9 mouse cellular contexts compared by ENCODE assay signal in genomic region chr16:92415702-92416118, GRCm38 (mm10). TPM values are rescaled to one million over a fixed set of nuclear protein-coding genes. Genes with fewer than 3 reads are reported as not detected.
DNase-seq lines count a peak whose midpoint lies in the region; ATAC-seq lines count a peak whose summit lies in the region.
"Had no signal": no experiment of that assay in that cellular context is flagged by ENCODE, and none has a peak within 500 bp of the region (broad histone marks: within the 10 kb centered on the region; RNA-seq: fewer than 3 reads in every experiment).

No protein-coding gene starts in this region.

- no peaks in the 10 kb centered on the region for H3K36me3 ChIP-seq in kidney, embryonic 14.5 days (ENCODE audit: control insufficient read depth, insufficient read depth, low read length)
- H3K36me3 ChIP-seq in heart, embryonic 11.5 days (ENCODE audit: control insufficient read depth, insufficient read depth, low read length), result no peaks in the 10 kb centered on the region
- H3K36me3 ChIP-seq in forebrain, embryonic 14.5 days (ENCODE audit: control insufficient read depth, insufficient read depth, low read length), result no peaks in the 10 kb centered on the region

- H3K27ac ChIP-seq in kidney, embryonic 14.5 days (ENCODE audit: low read depth, low read length), result peak overlapping the region; percentile 20; the same call in 1 of the 2 replicates
- H3K27ac ChIP-seq in heart, embryonic 11.5 days (ENCODE audit: low read depth, low read length), result peak overlapping the region; percentile 86
- H3K27ac ChIP-seq in forebrain, embryonic 14.5 days (ENCODE audit: low read depth, low read length), result no peak overlapping the region

- ATAC-seq in kidney, embryonic 14.5 days (ENCODE audit: low FRiP score, low TSS enrichment), result 0 out of 2 replicates have a peak, but pooled peaks have one; percentile 34
- no peak for ATAC-seq in heart, embryonic 11.5 days (replicated peaks; ENCODE audit: insufficient number of reproducible peaks, low FRiP score, low TSS enrichment)
- ATAC-seq in forebrain, embryonic 14.5 days, result no peak

- H3K4me2 ChIP-seq in kidney, embryonic 14.5 days (replicated peaks; ENCODE audit: low read depth, low read length), result no peak overlapping the region
- peak overlapping the region; percentile 35; the same call in 1 of the 2 replicates for H3K4me2 ChIP-seq in heart, embryonic 11.5 days
- H3K4me2 ChIP-seq in forebrain, embryonic 14.5 days (ENCODE audit: low read length), result no peak overlapping the region

- no peaks in the 10 kb centered on the region for H3K9me3 ChIP-seq in kidney, embryonic 14.5 days (ENCODE audit: control insufficient read depth, low read length)
- no peaks in the 10 kb centered on the region for H3K9me3 ChIP-seq in heart, embryonic 11.5 days (replicated peaks; ENCODE audit: control insufficient read depth, low read length)
- H3K9me3 ChIP-seq in forebrain, embryonic 14.5 days (replicated peaks; ENCODE audit: control insufficient read depth, low read length), result no peaks in the 10 kb centered on the region

- H3K4me3 ChIP-seq in kidney, embryonic 14.5 days (ENCODE audit: low read length), result no peak overlapping the region
- H3K4me3 ChIP-seq in heart, embryonic 11.5 days (ENCODE audit: low read depth, low read length), result no peak overlapping the region
- H3K4me3 ChIP-seq in forebrain, embryonic 14.5 days (ENCODE audit: low read depth, low read length), result no peak overlapping the region

- no peak for DNase-seq in kidney, adult 18-20 months
- peak; percentile 58 for DNase-seq in MEL-GATA-1-ER (ENCODE audit: extremely low read depth, low read depth)
- peak; percentile 51 for DNase-seq in lung, postnatal 25 days (ENCODE audit: low spot score)
- no peak for DNase-seq in forebrain, embryonic 14.5 days (ENCODE audit: low spot score)
- no peak for DNase-seq in right cerebral cortex, postnatal 36 days (ENCODE audit: low spot score in 2 of 2)
- no peak for DNase-seq in thymus, postnatal 36 days
- DNase-seq: cerebellum, postnatal 25 days had no signal

- H3K4me1 ChIP-seq in kidney, embryonic 14.5 days (ENCODE audit: control insufficient read depth, insufficient read depth, low read length), result peaks cover 22% of the 10 kb centered on the region
- peaks cover 35% of the 10 kb centered on the region for H3K4me1 ChIP-seq in heart, embryonic 11.5 days (ENCODE audit: control insufficient read depth, insufficient read depth, low read length)
- H3K4me1 ChIP-seq in forebrain, embryonic 14.5 days (ENCODE audit: control insufficient read depth, insufficient read depth, low read length), result peaks cover 4% of the 10 kb centered on the region; the same call in 1 of the 2 replicates

- no peaks in the 10 kb centered on the region for H3K27me3 ChIP-seq in kidney, embryonic 14.5 days (ENCODE audit: control insufficient read depth, insufficient read depth, low read length)
- no peaks in the 10 kb centered on the region for H3K27me3 ChIP-seq in heart, embryonic 11.5 days (ENCODE audit: control insufficient read depth, insufficient read depth, low read length)
- H3K27me3 ChIP-seq in forebrain, embryonic 14.5 days (replicated peaks; ENCODE audit: control insufficient read depth, insufficient read depth, low read length), result no peaks in the 10 kb centered on the region

- no peak overlapping the region for H3K9ac ChIP-seq in kidney, embryonic 14.5 days (ENCODE audit: low read depth, low read length)
- peak overlapping the region; percentile 56 for H3K9ac ChIP-seq in heart, embryonic 11.5 days (ENCODE audit: low read depth, low read length)
- H3K9ac ChIP-seq in forebrain, embryonic 14.5 days (ENCODE audit: low read length), result no peak overlapping the region

- WGBS in kidney, embryonic 14.5 days, result 26% methylated on average over 7 of the region's 7 CpGs
- 23% methylated on average over 7 of the region's 7 CpGs for WGBS in heart, embryonic 11.5 days (ENCODE audit: insufficient replicate concordance)
- WGBS in forebrain, embryonic 14.5 days, result 70% methylated on average over 7 of the region's 7 CpGs

RNA-seq across cellular contexts. Expression of gene Rcan1, which starts 55.0 kb away (rescaled TPM):
- 14.7 and 23.0 TPM in 2 replicates for polyA plus RNA-seq in kidney, embryonic 14.5 days (2014; fragmentation: Nextera tagmentation; extraction: Ambion mirVana)
- polyA plus RNA-seq in heart, embryonic 11.5 days (2014; fragmentation: Nextera tagmentation; extraction: Ambion mirVana), result 103 and 150 TPM in 2 replicates
- polyA plus RNA-seq in forebrain, embryonic 14.5 days (2014; fragmentation: Nextera tagmentation; extraction: Ambion mirVana), result 46.3 and 49.0 TPM in 2 replicates

RNA-seq across cellular contexts. Expression of gene Kcne1, which starts 56.4 kb away (rescaled TPM):
- polyA plus RNA-seq in kidney, embryonic 14.5 days (2014; fragmentation: Nextera tagmentation; extraction: Ambion mirVana), result 0.85 and 1.5 TPM in 2 replicates
- 64.5 TPM in 2 replicates for polyA plus RNA-seq in heart, embryonic 11.5 days (2014; fragmentation: Nextera tagmentation; extraction: Ambion mirVana)
- polyA plus RNA-seq in forebrain, embryonic 14.5 days (2014; fragmentation: Nextera tagmentation; extraction: Ambion mirVana), result 0.10 TPM in 1 of 2 replicates, not detected in the other

Comparison
In these comparisons a context has a peak if more than half of its experiments do, and no peak if none do; other contexts are left out.
1. DNase-seq: peak in MEL-GATA-1-ER (single experiment) and lung, postnatal 25 days (single experiment); none in kidney, adult 18-20 months (single experiment), forebrain, embryonic 14.5 days (single experiment), right cerebral cortex, postnatal 36 days (0 of 2) and thymus, postnatal 36 days (0 of 2).
2. RNA of gene Kcne1, which starts 56.4 kb away (polyA plus RNA-seq): 64.5 TPM in heart, embryonic 11.5 days; 0.85 to 1.5 TPM in kidney, embryonic 14.5 days and 0.10 TPM in forebrain, embryonic 14.5 days; every median in the first group is over 10 times any median in the second.